Mouse (Mus musculus): ENCODE data around the gene Cmtm2b.

DNA sequence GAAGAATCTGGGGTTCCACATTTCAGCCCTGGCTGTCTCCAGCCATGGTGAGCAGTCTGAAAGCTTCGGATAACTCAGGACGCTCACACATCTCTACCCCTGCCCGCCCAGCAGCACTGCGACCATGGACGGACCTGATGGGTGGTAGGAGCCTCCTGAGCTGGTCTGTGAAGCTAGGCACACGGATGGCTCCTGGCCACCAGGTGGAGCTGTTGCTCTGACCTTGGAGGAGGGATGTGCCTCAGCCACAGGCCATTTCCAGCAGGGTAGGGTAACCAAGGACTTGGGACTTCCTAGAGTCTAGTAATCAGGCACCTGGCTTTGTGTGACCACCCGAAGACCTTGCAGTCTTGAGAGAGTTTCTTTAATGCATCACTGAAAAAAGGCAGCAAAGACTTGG lies 21.9 kb downstream of the Cmtm2b start:
- TF ChIP-seq CTCF (IDR thresholded peaks at IDR 0.05; ENCODE audit: control insufficient read depth, insufficient read depth, insufficient replicate concordance, low read depth, low read length) (peak; percentile 94; the same call in 1 of the 2 replicates), POLR2A (IDR thresholded peaks at IDR 0.05; ENCODE audit: control insufficient read depth, low read depth, low read length) (no peak)

All from testis, adult 2 months (tissue).